Mouse (Mus musculus): ENCODE measurements around the gene Lhfp.
A peak's percentile ranks its signal among the peaks of the same experiment; 100 is the strongest.

Gene Lhfp

GRCm38 (mm10) chr3:53041411-53042239 is at the start of gene Lhfp:
TSS of gene Lhfp (plus strand) at chr3:53041528.
- peak; percentile 79 for DNase-seq (ENCODE audit: low read depth, low spot score)

- DNase-seq (ENCODE audit: low read depth, low spot score), result no peak
Measured at GRCm38 (mm10) chr3:52993296-52993695, 48.0 kb upstream of the Lhfp start.

- DNase-seq (ENCODE audit: low read depth, low spot score), result no peak
Measured at GRCm38 (mm10) chr3:52994666-52995065, 46.7 kb upstream of the Lhfp start.

- no peak for DNase-seq (ENCODE audit: low read depth, low spot score)
Measured at GRCm38 (mm10) chr3:52996635-52997034, 44.7 kb upstream of the Lhfp start.

GRCm38 (mm10) chr3:52997381-52997780 is 43.9 kb upstream of the Lhfp start:
- peak; percentile 36 for DNase-seq (ENCODE audit: low read depth, low spot score)

GRCm38 (mm10) chr3:52999016-52999744 is 42.1 kb upstream of the Lhfp start:
- DNase-seq (ENCODE audit: low read depth, low spot score), result peak; percentile 30

- DNase-seq (ENCODE audit: low read depth, low spot score), result no peak
Measured at GRCm38 (mm10) chr3:52999996-53000395, 41.3 kb upstream of the Lhfp start.

- DNase-seq (ENCODE audit: low read depth, low spot score), result no peak
Measured at GRCm38 (mm10) chr3:53002076-53002475, 39.3 kb upstream of the Lhfp start.

- DNase-seq (ENCODE audit: low read depth, low spot score), result peak; percentile 44
Measured at GRCm38 (mm10) chr3:53004406-53005114, 36.8 kb upstream of the Lhfp start.

- no peak for DNase-seq (ENCODE audit: low read depth, low spot score)
Measured at GRCm38 (mm10) chr3:53007411-53007810, 33.9 kb upstream of the Lhfp start.

GRCm38 (mm10) chr3:53016436-53017340 is 24.6 kb upstream of the Lhfp start, which contains the start of gene Cog6:
TSS of gene Cog6 (minus strand) at chr3:53017237.
- peak; percentile 94 for DNase-seq (ENCODE audit: low read depth, low spot score)

GRCm38 (mm10) chr3:53027333-53027732 is 14.0 kb upstream of the Lhfp start:
- no peak for DNase-seq (ENCODE audit: low read depth, low spot score)

GRCm38 (mm10) chr3:53029046-53029445 is 12.3 kb upstream of the Lhfp start:
- DNase-seq (ENCODE audit: low read depth, low spot score), result peak; percentile 83

- no peak for DNase-seq (ENCODE audit: low read depth, low spot score)
Measured at GRCm38 (mm10) chr3:53031586-53031985, 9.7 kb upstream of the Lhfp start.

GRCm38 (mm10) chr3:53032432-53032831 is 8.9 kb upstream of the Lhfp start:
- no peak for DNase-seq (ENCODE audit: low read depth, low spot score)

GRCm38 (mm10) chr3:53033448-53033847 is 7.9 kb upstream of the Lhfp start:
- peak; percentile 61 for DNase-seq (ENCODE audit: low read depth, low spot score)

- DNase-seq (ENCODE audit: low read depth, low spot score), result no peak
Measured at GRCm38 (mm10) chr3:53036076-53036475, 5.3 kb upstream of the Lhfp start.

GRCm38 (mm10) chr3:53036941-53037340 is 4.4 kb upstream of the Lhfp start:
- DNase-seq (ENCODE audit: low read depth, low spot score), result no peak

GRCm38 (mm10) chr3:53038913-53039312 is 2.4 kb upstream of the Lhfp start:
- no peak for DNase-seq (ENCODE audit: low read depth, low spot score)

- no peak for DNase-seq (ENCODE audit: low read depth, low spot score)
Measured at GRCm38 (mm10) chr3:53039746-53040145, 1.6 kb upstream of the Lhfp start.

Data from mesoderm, embryonic 11.5 days (tissue).